Mouse (Mus musculus): ENCODE measurements around the gene Afg1l.

Gene Afg1l

DNA sequence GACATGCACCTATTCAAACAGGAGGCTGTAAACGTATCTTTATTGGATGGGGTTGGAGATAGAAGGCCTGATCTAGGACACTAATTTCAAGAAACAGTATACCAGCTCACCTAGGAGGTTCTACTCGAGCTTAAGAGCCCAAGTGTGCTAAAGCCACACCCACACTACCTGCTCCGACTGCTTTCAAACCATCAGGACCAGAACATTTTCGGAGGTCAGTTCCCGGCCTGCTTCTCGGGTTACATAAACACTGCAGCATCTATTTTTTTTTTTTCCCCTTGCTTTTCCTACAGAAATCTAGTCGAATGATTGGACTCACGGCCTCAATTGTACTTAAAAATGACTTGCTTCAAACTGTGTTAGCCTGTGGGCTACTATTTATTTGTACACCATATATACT is 214.7 kb downstream of the Afg1l start:
- peak; percentile 18 for DNase-seq
